Mouse (Mus musculus): ENCODE measurements around the gene Cacna1c. TPM values are rescaled to one million over a fixed set of nuclear protein-coding genes. Genes with fewer than 3 reads are reported as not detected.

The Cacna1c gene
- polyA plus RNA-seq, 1 experiment, result 19.1 TPM

DNA sequence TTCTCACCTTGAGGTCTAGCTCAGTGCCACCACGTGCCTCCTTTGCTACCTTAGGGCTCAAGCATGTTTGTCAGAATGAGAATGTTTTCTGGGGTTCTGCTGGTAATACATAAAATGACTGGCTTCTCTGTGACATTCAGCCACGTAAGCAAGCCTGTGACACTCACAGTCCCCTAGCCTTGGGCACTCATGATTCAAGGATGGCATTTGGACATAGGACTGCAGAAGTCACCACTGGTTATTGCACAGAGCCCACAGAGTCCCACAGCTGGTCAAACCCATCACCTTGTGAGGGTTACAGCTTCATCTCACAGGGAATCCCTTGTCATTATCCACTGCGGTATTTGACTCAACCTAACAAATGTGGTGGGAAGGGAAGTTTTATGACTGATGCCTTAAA lies 408.3 kb downstream of the Cacna1c start:
- TF ChIP-seq POLR2A (IDR thresholded peaks at IDR 0.05; ENCODE audit: borderline replicate concordance, extremely low read depth, insufficient read depth, insufficient read length, poor library complexity, severe bottlenecking), result no peak
- DNase-seq (ENCODE audit: low read depth), result no peak

DNA sequence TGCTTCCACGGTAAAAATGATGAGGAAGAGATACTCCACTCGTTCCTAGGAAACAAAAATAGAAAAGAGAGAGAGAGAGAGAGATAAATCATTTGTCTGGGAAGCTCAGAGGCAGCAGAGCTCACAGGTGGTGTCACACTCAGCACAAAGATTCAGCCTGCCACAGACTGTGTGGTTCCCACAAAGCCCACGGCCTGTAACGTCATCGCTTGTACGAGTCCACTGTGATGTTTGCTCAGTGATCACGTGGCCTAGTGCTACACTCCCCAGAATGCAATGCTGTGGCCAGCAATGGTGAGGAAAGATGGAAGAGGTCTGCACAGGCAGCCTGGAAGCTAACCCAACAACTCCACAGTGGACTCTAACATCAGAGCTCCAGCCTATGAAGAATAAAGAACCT lies 415.9 kb downstream of the Cacna1c start:
- TF ChIP-seq POLR2A (IDR thresholded peaks at IDR 0.05; ENCODE audit: borderline replicate concordance, extremely low read depth, insufficient read depth, insufficient read length, poor library complexity, severe bottlenecking) (no peak), CTCF (IDR thresholded peaks at IDR 0.05; ENCODE audit: borderline replicate concordance, extremely low read depth, insufficient read depth, insufficient read length) (no peak)
- DNase-seq (ENCODE audit: low read depth), result no peak

DNA sequence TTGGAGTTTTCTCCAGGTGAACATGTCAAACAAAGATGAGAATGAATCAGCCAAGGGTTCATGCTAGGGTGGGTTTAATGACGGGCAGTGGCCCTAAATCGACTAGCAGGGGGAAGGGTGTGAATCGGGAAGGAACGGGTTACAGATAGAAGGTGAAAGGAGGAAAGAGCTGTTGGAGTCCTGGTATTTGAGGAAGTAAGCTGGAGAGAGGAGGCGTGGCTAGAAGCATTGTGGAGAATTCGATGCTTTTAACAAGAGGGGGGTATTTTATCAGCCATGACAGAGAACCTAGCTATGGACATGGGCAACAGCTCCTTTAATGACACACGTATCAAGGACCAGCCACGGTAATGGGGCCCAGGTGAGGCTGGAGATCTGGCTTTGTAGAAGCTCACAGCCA lies 417.0 kb downstream of the Cacna1c start:
- no peak for DNase-seq (ENCODE audit: low read depth)
- no peak for TF ChIP-seq POLR2A (IDR thresholded peaks at IDR 0.05; ENCODE audit: borderline replicate concordance, extremely low read depth, insufficient read depth, insufficient read length, poor library complexity, severe bottlenecking)
- no peak for TF ChIP-seq CTCF (IDR thresholded peaks at IDR 0.05; ENCODE audit: borderline replicate concordance, extremely low read depth, insufficient read depth, insufficient read length)

DNA sequence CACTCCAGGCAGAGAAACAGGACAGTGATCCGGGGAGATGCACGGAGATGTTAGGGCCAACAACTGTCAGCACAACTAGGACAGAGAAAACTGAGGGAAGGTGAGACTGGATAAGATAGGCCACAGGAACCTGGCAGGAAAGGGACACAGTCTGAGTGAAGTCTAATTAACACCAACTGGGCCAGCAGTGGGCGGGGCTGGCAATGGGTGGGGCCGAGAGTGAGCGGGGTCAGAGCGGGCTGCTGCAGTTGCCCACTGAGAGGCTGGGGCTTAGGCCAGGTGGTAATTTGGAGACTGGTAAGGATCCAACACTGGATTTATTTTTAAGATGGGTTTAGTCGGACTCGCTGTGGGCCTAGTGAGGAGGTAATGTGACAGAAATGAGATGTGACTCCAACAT lies 418.8 kb downstream of the Cacna1c start:
- DNase-seq (ENCODE audit: low read depth), result no peak
- no peak for TF ChIP-seq POLR2A (IDR thresholded peaks at IDR 0.05; ENCODE audit: borderline replicate concordance, extremely low read depth, insufficient read depth, insufficient read length, poor library complexity, severe bottlenecking)
- no peak for TF ChIP-seq CTCF (IDR thresholded peaks at IDR 0.05; ENCODE audit: borderline replicate concordance, extremely low read depth, insufficient read depth, insufficient read length)

DNA sequence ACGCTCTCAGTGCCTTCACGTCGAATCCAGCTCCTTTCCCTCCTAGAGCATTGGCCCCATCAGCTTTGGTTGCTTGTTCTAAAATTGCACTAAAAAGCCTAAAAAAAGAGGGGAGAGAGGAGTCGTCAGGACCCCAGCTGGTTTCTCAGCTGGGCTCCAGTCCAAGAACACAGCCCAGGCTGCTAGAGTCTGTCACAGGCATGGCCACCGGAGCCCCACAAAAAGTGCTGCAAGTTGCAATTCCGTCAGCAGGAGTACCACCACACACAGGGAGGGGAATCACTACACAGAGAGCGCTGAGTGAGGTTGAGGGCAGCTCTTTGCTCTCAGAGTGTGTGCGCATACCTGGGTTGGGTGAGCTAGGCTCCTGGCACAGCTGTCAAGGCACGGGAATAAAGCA lies 419.8 kb downstream of the Cacna1c start:
- TF ChIP-seq CTCF (IDR thresholded peaks at IDR 0.05; ENCODE audit: borderline replicate concordance, extremely low read depth, insufficient read depth, insufficient read length) (no peak), POLR2A (IDR thresholded peaks at IDR 0.05; ENCODE audit: borderline replicate concordance, extremely low read depth, insufficient read depth, insufficient read length, poor library complexity, severe bottlenecking) (no peak)
- DNase-seq (ENCODE audit: low read depth), result peak; percentile 59

DNA sequence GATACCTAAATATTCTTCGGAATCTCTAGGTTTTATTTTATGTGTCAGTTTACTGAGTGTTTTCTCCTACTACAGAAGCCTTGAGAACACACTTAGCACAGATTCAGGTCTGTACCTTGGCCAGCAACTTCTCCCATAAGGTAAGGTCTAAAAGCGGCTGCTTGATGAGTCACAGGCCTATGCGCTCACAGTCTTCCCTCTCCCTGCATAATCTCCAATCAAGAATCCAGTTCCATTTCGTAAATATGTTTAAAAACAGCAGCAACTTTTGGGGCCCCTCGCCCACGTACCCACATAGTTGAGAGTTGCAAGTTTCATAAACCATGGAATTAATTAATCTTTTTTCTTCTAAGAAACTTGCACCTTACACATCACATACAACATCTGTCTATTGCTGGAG lies 423.6 kb downstream of the Cacna1c start:
- DNase-seq (ENCODE audit: low read depth), result no peak
- TF ChIP-seq CTCF (IDR thresholded peaks at IDR 0.05; ENCODE audit: borderline replicate concordance, extremely low read depth, insufficient read depth, insufficient read length), result no peak
- TF ChIP-seq POLR2A (IDR thresholded peaks at IDR 0.05; ENCODE audit: borderline replicate concordance, extremely low read depth, insufficient read depth, insufficient read length, poor library complexity, severe bottlenecking), result no peak

DNA sequence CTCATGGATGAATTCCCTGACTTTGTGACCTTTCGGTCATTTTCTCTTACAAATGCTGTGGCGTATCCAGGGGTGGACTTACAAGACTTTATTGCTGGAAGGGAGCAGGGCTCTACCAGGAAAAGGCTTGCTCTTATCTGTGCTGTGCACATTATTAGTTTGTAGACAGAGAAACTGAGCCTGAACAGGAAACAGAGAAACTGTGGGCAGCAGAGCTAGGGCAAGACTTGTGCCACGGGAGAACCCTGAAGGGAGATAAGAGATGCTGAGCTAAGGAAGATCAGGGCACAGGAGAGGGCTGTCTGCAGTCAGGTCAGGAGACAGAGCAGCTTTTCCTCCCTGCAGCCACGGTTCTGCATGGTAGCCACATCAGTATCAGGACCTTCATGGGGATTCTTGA lies 425.1 kb downstream of the Cacna1c start:
- DNase-seq (ENCODE audit: low read depth), result no peak
- no peak for TF ChIP-seq CTCF (IDR thresholded peaks at IDR 0.05; ENCODE audit: borderline replicate concordance, extremely low read depth, insufficient read depth, insufficient read length)
- TF ChIP-seq POLR2A (IDR thresholded peaks at IDR 0.05; ENCODE audit: borderline replicate concordance, extremely low read depth, insufficient read depth, insufficient read length, poor library complexity, severe bottlenecking), result no peak

DNA sequence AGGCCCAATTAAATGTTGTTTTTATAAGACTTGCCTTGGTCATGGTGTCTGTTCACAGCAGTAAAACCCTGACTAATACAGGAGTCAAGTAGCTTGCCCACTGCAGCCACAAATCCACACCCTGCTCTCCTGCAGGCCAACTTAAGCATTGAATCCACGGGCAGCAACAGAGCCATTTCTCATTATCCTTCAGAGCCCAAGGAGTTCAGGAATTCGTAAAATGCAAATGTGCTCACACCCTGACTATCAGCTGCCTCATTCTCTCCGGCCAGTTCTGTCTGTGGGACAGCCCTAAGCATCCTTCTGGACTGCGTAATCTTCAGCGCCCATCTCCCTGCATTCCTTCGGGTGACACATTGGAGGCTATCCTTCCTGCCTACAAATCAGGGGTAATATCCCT lies 425.8 kb downstream of the Cacna1c start:
- DNase-seq (ENCODE audit: low read depth), result no peak
- TF ChIP-seq POLR2A (IDR thresholded peaks at IDR 0.05; ENCODE audit: borderline replicate concordance, extremely low read depth, insufficient read depth, insufficient read length, poor library complexity, severe bottlenecking), result no peak
- no peak for TF ChIP-seq CTCF (IDR thresholded peaks at IDR 0.05; ENCODE audit: borderline replicate concordance, extremely low read depth, insufficient read depth, insufficient read length)

DNA sequence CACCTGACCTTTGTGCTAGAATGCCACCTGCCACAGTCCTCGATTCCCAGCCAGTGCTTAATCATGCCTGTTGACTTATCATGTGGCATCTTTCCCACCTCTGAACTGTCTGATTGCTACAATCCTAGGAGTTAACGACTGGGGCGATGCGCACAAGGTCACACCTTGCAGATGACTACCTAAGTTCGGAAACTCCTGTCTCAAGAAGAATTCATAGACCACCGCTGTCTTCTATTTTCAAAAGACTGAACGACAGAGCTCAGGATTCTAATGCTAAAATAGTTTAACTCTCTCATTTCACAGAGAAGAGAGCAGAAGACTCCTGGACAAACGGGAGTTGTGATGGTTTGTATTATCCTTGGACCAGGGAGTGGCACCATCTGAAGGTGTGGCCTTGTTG lies 426.4 kb downstream of the Cacna1c start:
- DNase-seq (ENCODE audit: low read depth), result no peak
- TF ChIP-seq POLR2A (IDR thresholded peaks at IDR 0.05; ENCODE audit: borderline replicate concordance, extremely low read depth, insufficient read depth, insufficient read length, poor library complexity, severe bottlenecking) (no peak), CTCF (IDR thresholded peaks at IDR 0.05; ENCODE audit: borderline replicate concordance, extremely low read depth, insufficient read depth, insufficient read length) (no peak)

DNA sequence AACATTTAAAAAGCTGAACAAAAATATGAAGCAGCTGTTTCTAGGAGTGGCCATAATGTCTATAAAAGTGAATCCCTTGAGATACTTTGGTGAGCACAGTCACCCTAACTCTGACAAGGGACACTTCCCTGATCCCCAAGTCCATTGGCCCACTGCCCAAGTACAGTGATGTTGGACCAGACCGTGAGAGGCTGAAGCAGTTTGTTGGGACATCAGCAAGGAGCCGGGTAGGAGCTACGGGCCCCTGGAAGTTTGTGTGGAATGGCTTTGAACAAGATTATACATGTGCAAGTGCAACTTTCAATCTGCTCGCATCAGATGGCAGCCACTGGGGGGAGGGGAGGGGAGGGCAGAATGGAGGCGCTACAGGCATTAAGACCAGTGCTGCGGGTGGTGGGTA lies 428.5 kb downstream of the Cacna1c start:
- TF ChIP-seq POLR2A (IDR thresholded peaks at IDR 0.05; ENCODE audit: borderline replicate concordance, extremely low read depth, insufficient read depth, insufficient read length, poor library complexity, severe bottlenecking), result no peak
- no peak for TF ChIP-seq CTCF (IDR thresholded peaks at IDR 0.05; ENCODE audit: borderline replicate concordance, extremely low read depth, insufficient read depth, insufficient read length)
- no peak for DNase-seq (ENCODE audit: low read depth)

DNA sequence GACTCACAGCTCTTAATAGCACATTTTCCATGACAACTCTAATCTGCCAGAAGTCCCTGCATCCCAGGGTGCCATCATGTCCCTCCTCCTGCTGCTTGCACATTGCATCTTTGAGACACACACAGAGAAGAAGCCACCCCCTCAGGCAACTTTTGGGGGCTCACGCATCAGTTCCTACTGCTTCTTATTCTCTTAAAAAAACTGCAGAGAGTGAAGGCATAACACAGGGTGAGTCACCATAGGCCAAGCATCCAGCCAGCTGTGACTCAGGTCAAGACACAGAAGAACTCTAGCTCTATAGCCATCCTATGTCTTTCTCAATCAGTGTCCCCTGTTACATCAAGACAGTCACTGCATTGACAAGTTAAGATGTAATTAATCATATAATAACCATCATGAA lies 431.0 kb downstream of the Cacna1c start:
- DNase-seq (ENCODE audit: low read depth), result no peak

DNA sequence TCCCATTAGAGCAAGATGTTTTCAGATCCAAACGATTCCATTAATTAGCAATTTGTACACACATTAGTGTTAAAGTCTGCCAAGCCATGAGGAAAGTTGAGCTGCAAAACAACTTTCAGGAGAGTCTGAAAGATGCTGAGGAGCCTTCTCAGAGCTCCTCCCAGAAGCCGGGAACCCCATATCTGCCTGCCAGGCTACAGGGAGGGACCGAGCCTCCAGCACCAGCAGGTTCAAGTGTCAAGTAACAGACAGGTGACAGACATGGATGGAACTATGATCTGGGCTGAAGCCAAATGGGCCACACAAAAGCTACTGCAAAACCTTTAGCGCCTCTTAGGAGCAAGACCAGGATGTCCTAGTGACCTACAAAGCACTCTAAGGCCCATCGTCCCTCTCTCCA lies 437.2 kb downstream of the Cacna1c start:
- DNase-seq (ENCODE audit: low read depth), result peak; percentile 30
- no peak for TF ChIP-seq POLR2A (IDR thresholded peaks at IDR 0.05; ENCODE audit: borderline replicate concordance, extremely low read depth, insufficient read depth, insufficient read length, poor library complexity, severe bottlenecking)
- no peak for TF ChIP-seq CTCF (IDR thresholded peaks at IDR 0.05; ENCODE audit: borderline replicate concordance, extremely low read depth, insufficient read depth, insufficient read length)

More for the DNA sequence above, 431.0 kb downstream of the Cacna1c start:
- TF ChIP-seq POLR2A (IDR thresholded peaks at IDR 0.05; ENCODE audit: borderline replicate concordance, extremely low read depth, insufficient read depth, insufficient read length, poor library complexity, severe bottlenecking) (no peak), CTCF (IDR thresholded peaks at IDR 0.05; ENCODE audit: borderline replicate concordance, extremely low read depth, insufficient read depth, insufficient read length) (no peak)
